Mouse (Mus musculus) E14TG2a.4 (cell line): Measurements from ENCODE around the gene Adk.

Source experiments
- CTCF ChIP-seq: conservative IDR thresholded peaks from 2 replicates; pipeline ENCODE4 v1.5.1; 2014; ENCODE audit warnings: low read length
- NANOG ChIP-seq: IDR thresholded peaks from 2 replicates; pipeline ENCODE4 v1.6.1; 2014; ENCODE audit warnings: borderline replicate concordance, low read length, mixed read lengths
- POU5F1 ChIP-seq: IDR thresholded peaks from 2 replicates; pipeline ENCODE4 v1.6.1; 2014; ENCODE audit warnings: low read length, borderline replicate concordance

GRCm38 (mm10) chr14:21096279-21096678, 43.9 kb downstream of the Adk start:
- TF ChIP-seq CTCF (no peak), POU5F1 (no peak), NANOG (no peak)
